Mouse (Mus musculus): ENCODE results near the gene Gm11937.
"Not testable (repeated sequence)": the region's sequence is repeated elsewhere in the genome, so short reads cannot be mapped to it uniquely, and the experiment has no call there.

- not testable (repeated sequence) for TF ChIP-seq CTCF (IDR thresholded peaks at IDR 0.05; ENCODE audit: low read depth, low read length); POLR2A (IDR thresholded peaks at IDR 0.05; ENCODE audit: extremely low read depth, insufficient read depth, low read length)
These were observed at the start of gene Gm11937 for GRCm38 (mm10) chr11:99610089-99610488.
